Mouse (Mus musculus) megakaryocyte, embryonic 14.5 days (primary cell): ENCODE measurements at regions not wholly inside any gene's neighbourhood (a gene's known extent, or its start where the extent isn't known, plus 50 kb on each side); places are given as distances from the start of the nearest gene placed in this dataset.

Experiments used
- FLI1 ChIP-seq: IDR thresholded peaks from 2 replicates; pipeline ENCODE4 v1.6.1; 2012; ENCODE audit warnings: low read length, inconsistent platforms, mixed read lengths
- GATA1 ChIP-seq: IDR thresholded peaks from 3 replicates; pipeline ENCODE4 v1.6.1; 2012; ENCODE audit warnings: mixed read lengths, low read length, inconsistent platforms, borderline replicate concordance

DNA sequence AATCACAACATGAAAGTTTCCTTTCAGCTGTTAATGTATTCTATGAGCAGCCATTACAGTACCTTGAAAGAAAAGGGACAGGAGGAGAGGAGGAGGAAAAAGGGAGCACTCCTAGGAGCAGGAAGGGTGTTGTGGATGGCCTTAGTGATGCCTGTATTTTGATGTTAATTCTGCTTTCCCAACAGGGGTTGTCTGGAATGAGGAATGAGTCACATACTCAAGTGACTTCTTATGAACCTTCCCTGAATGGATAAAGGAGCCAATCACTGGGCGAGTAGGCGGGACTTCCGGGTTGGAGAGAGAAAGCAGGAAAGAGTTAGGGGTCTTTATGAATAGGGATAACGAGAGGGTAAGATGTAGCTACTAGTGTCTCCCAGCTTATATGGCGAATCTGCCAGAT lies 107.8 kb upstream of the Arid2 start:
- TF ChIP-seq FLI1 (no peak), GATA1 (no peak)
